Mouse (Mus musculus): ENCODE data around the gene Gm20388.

Gene Gm20388

DNA sequence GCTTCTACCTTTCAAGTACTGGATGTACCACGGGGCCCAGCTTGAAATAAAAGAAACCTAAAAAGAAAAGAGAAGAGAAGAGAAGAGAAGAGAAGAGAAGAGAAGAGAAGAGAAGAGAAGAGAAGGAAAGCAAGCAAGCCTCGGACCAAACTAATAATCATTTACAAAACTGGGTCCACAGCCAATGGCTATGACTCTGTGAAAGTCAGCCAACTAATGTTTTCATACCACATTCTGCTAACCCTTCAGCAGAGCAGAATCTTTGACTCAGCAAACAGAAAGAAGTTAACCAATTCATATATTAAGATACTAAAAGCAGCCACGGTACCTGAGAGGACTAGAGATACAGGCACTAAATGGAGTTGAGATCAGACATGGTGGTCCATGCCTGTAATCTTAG lies 3381.6 kb downstream of the Gm20388 start:
- DNase-seq: no peak

DNA sequence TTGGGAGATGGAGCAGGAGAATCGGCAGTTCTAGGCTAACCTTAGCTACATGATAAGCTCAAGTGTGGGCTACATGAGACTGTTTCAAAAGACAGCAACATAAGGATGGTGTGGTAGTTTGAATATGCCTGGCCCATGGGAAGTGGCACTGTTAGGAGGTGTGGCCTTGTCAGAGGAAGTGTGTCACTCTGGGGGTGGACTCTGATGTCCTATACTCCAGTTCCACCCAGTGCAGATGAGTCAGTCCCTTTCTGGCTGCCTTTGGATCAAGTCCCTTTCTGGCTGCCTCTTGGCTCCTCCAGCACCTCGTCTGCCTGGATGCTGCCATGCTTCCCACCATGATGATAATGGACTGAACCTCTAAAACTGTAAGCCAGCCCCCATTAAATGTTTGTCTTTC lies 3382.1 kb downstream of the Gm20388 start:
- DNase-seq: no peak

DNA sequence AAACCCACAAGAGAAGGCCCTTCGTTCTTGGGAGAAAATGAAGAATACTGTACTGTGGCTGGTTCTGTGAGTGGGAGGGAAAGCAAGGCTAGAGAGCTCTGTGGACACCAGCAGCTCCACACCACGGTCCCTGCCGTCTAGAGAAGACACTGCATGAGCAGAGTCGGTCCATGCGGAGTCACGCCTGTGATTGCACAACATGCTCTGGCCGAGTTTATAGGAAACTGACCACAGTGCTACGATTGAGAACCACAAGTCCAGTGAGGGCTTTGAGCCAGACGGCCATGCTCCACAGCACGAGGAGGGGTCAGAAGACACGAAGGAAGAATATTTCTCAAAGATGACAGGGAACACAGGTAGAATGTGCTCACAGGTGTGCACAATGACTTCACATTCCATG lies 3387.7 kb downstream of the Gm20388 start:
- no peak for DNase-seq

GRCm38 (mm10) chr8:123308738-123309137 lies 3398.1 kb downstream of the Gm20388 start:
- DNase-seq: no peak

- no peak for DNase-seq
Measured at GRCm38 (mm10) chr8:123317781-123318466, 3407.3 kb downstream of the Gm20388 start.

DNA sequence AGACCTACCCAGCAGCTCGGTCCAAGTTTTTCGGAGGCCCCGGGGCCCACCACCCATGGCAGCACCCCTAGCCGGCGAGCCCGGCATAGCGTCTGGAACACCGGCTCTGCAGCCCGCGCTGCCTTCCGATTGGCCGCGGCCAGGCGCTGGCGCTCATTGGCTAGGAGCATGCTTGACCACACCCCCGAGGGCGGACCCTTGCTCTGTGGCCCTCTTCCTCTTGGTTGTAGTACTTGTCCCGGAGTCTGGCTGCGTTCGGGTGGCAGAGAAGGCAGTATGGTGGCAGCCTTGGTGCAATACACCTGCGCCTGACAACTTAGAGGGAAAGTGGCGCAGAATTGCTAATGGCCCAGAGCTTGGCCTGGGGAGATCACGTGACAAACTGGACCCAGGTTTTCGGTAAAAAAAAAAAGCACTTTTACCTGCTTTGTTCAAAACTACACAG lies 3407.8 kb downstream of the Gm20388 start, which contains the start of gene Fanca:
Gene Fanca, minus strand, starts transcription at position 110 of the 445 bp plus-strand sequence.
- peak; percentile 95 to 96 for DNase-seq

- peak in 1 of 2 experiments; percentile 47 for DNase-seq
Measured at GRCm38 (mm10) chr8:123319522-123320164, 3409.0 kb downstream of the Gm20388 start.

- DNase-seq: no peak
Measured at GRCm38 (mm10) chr8:123328552-123328951, 3417.9 kb downstream of the Gm20388 start.

DNA sequence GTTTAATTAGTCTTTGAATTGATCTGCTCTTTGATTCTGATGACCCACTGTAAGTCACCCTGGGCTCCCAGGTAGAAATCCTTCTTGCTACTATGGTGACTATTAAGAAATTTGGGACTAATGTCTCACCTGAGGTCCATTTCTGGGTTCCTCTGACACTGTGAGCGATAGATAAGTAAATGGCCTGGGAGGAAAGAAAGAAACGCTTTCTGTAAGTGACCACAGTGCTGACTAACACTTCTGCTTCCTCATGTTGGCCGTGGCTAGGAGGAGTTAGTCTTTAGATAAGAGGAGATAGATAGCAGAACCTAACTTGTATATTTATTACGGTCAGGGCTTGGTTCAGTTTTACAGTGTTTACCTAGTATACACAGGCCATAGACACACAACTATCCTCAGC lies 3418.7 kb downstream of the Gm20388 start:
- no peak for DNase-seq

DNA sequence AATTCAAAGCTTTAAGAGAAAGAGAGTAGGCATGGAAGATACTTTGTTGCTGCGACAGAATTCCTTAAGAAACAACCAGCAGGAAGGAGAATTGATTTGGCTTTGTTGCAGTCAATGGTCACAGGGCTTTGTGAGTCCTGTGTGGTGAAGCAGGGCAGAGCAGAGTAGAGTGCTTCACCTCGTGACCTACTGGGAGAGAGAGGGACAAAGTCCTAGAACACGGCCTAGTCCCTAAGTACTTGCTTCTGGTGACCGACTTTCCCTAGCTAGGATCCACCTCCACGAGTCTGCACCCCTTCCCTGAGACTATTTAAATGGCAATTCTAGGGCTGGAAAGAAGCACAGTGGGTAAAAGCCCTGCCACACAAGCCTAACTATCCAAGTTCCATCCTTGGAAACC lies 3419.3 kb downstream of the Gm20388 start:
- DNase-seq: no peak

GRCm38 (mm10) chr8:123330701-123331100 lies 3420.1 kb downstream of the Gm20388 start:
- no peak for DNase-seq

GRCm38 (mm10) chr8:123331301-123331700 lies 3420.7 kb downstream of the Gm20388 start:
- no peak for DNase-seq

DNA sequence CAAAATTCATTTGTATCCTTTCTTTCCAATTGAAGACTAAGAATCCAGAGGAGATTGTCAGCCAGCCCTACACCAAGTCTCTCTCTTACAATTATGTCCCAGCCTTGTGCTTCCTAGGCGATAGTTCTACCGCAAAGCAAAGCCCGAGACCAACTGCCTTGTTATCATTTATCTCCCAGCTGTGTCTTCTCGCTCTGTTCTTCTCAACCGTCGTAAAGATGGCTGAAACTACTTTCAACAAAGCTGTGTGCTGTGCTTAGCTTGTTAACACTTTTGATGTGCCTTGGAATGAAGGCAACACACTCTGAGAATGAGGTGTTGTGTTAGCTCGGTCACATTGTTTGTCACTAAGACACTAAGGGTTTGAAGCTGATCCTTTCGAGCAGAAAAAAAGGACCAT lies 3421.2 kb downstream of the Gm20388 start:
- DNase-seq: no peak

- DNase-seq: peak; percentile 86 to 87
Measured at GRCm38 (mm10) chr8:123332262-123333090, 3421.8 kb downstream of the Gm20388 start, which contains the start of gene Spire2. Spire2 (plus strand) TSS chr8:123332713.

DNA sequence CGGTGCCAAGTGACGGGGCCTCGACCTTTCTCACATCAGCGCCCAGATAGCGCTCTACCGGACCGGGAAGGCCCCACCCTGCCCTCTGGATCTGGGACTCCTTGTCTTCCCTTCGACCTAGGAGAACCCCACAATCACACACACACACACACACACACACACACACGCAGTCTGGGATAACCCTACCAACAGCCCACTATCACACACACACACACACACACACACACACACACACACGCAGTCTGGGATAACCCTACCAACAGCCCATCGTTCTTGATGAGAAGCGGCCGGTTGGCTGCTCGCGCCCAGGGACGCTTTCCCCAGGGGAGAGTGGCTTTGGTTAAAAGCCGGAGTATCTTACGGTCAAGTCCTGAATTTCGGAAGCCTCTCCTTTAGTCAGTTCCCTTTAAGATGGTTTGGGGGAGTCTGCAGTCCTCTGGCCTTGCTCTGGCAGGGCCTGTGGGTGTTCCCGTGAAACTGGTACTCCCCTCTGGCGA lies 3422.5 kb downstream of the Gm20388 start:
- DNase-seq: no peak

DNA sequence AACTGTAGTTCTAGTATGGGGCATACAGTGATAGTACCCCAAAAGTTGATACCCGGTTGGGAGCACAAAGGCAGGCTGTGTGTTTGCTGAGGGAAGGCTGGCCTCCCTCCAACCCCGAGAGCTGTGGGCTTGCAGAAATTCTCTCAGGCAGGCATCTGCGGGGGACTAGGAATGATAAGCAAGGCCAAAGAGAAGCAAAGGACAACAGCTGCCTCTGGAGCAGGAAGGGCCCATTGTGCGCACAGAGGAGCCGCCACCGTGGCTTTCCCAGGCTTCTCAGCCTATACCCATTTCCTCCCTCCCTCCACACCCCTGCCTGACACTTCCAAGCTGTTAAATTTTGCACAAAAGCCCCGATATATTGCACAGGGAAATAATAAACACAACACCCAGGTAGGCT lies 3423.2 kb downstream of the Gm20388 start:
- DNase-seq: no peak

DNA sequence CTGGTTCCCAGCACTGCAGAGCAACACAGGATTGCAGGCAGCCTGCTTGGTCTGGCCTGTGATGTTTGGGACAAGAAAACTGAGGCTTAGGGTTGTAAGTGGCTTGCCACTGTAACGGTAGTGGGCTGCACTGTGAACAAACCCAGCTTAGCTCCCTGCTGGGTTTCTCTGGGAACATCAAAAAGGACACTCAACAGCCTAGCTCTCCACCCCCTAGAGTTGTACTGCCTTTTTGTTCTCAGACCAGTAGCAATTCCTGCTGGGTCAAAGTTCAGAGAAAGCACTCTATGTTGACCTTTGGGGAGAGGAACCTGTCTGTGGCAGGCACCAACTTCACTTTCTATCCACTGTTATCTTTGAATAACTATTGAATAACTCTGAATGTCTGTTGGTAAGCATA lies 3423.8 kb downstream of the Gm20388 start:
- no peak for DNase-seq

DNA sequence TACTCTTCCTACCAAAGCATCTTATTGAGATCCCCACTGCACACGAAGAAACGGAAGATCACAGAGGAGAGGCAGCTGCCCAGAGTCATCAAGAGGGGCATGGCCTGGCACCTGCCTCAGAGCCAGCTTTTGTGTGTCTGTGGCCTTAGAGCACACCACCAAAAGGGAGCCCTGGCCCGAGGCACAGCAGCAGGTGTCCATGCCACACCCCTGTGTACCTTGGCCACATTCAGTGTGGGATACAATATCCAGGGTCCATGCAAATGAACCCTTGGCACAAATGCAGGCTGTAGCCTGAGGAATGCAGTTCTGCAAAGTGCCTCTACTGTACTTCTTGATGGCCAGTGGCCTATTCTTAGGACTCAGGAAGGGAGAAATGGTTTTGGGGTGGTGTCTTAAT lies 3426.8 kb downstream of the Gm20388 start:
- DNase-seq: no peak

DNA sequence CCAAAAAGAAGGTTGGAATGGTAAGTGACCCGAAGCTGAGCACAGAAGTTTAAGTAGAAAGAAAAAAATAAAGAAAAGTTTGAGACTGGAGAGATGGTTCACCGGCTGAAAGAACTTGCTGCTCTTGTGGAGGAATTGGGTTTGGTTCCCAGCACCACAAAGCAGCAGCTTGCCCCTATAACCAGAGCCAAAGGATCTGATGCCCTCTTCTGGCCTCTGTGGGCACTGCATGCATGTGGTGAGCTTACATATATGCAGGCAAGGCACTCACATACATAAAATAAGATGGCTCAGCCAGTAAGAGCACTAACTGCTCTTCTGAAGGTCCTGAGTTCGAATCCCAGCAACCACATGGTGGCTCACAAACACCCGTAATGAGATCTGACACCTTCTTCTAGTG lies 3429.4 kb downstream of the Gm20388 start:
- DNase-seq: no peak

DNA sequence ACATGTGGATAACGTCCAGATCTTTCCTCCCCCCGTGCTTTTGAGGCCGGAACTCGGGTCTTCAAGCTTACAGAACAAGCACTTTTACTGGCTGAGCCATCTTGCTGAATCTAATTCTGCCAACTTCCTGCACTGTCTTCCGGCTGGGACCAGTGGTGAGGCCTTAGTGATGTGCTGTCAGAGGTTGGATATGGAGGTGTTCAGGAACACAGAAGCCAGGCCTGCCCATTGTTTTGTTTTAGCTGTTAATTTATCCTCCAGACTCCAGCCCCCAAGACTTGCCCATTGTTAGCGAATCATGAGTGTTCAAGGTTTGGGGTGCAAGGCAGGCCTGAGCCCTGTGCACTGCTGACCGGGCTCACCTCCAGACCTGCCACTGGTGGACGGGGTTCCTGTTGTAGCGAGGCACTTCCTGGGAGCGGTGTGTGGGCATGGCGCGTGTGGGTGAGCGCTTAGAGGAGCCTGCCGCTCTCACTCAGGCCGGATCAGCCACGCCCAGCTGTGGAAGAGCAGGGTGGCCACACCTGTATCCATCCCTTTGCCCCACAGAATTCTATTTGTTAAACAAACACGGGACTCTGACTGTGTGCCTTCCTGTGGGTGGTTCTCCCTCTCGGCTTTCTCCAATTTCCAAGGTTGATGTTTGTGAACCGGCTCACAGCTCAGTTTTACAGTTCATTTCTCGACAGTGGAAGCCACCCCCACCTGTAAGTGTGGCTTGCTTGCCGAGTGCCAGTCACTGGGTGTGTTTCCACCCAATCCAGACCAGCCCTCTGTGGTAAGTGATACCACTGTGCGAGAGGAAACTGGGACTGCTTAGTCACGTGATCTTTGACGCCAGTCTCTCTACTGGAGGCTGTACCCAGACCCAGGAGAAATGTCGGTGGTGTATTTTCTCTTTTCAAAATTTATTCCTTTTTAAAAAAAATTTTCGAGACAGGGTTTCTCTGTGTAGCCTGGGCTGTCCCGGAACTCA lies 3430.7 kb downstream of the Gm20388 start:
- no peak for DNase-seq

GRCm38 (mm10) chr8:123342253-123342652 lies 3431.6 kb downstream of the Gm20388 start:
- DNase-seq: no peak

DNA sequence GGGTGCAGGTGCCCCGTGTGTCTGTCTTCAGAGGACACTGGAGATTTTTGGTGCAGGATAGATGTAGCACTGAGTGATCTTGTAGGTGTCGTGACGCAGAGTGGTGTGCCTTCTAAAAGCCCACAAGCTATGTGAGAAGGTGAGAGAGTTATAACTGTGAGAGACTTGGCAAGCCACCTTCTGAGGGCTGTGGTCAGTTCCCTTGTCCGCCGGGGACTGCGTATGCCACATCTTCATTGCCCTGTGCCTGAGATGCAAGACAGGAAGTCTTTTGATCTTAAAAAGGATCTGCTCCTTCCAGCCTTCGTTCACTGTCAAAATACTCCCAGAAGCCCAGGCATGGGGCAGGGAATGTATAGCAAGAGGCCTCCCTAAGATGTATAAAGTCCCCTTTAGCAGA lies 3432.3 kb downstream of the Gm20388 start:
- no peak for DNase-seq
